Mouse (Mus musculus) kidney, adult 2 months (tissue): ENCODE results near the gene Prim1. TPM values are rescaled to one million over a fixed set of nuclear protein-coding genes. Genes with fewer than 3 reads are reported as not detected.

Experiments used
- DNase-seq: peaks from one replicate; pipeline ENCODE4 v3.0.0; 2021
- H3K27ac ChIP-seq: fragments of 200-500 bp; 2 replicates; pipeline ENCODE4 v1.5.1; 2012; ENCODE audit warnings: low read depth, low read length, control low read depth, inconsistent platforms; ENCODE audit not compliant: insufficient read depth
- H3K27me3 ChIP-seq: fragments of 200-500 bp; replicated peaks from 2 replicates; pipeline ENCODE4 v1.6.1; 2012; ENCODE audit warnings: mild to moderate bottlenecking, moderate library complexity, low read length, inconsistent platforms; ENCODE audit not compliant: control insufficient read depth, insufficient read depth
- H3K36me3 ChIP-seq: fragments of 200-500 bp; 2 replicates; pipeline ENCODE4 v1.6.1; 2012; ENCODE audit warnings: mild to moderate bottlenecking, moderate library complexity, low read length, inconsistent platforms; ENCODE audit not compliant: control insufficient read depth, insufficient read depth
- H3K4me1 ChIP-seq: fragments of 200-500 bp; 2 replicates; pipeline ENCODE4 v1.6.1; 2011; ENCODE audit warnings: low read length; ENCODE audit not compliant: control insufficient read depth, insufficient read depth
- H3K4me3 ChIP-seq: fragments of 200-500 bp; 2 replicates; pipeline ENCODE4 v1.5.1; 2011; ENCODE audit warnings: mild to moderate bottlenecking, low read depth, low read length, control low read depth; ENCODE audit not compliant: insufficient read depth
- CTCF ChIP-seq: fragments of 200-500 bp; conservative IDR thresholded peaks from 2 replicates; pipeline ENCODE4 v1.5.1; 2011; ENCODE audit warnings: low read depth, mild to moderate bottlenecking, control low read depth, low read length, moderate library complexity, mixed read lengths; ENCODE audit not compliant: insufficient read depth, insufficient read length
- POLR2A ChIP-seq: fragments of 200-500 bp; IDR thresholded peaks from one replicate; pipeline ENCODE4 v1.6.1; 2011; ENCODE audit warnings: low read depth, low read length, control low read depth
- WGBS: fragments of 180-500 bp; shearing (Covaris S2); methylation state at CpG from one replicate; pipeline ENCODE4 v1.1.7; 2018; 5-methylcytosine and 5-hydroxymethylcytosine counted together
- polyA plus RNA-seq: library from polyadenylated mRNA; depleted of rRNA; stranded (reverse); fragments of >200 nt; gene quantifications from 2 replicates; pipeline ENCODE4 v1.2.3, GENCODE M21; 2012

Gene Prim1
- polyA plus RNA-seq, 1 experiment: 3.6 TPM

GRCm38 (mm10) chr10:128037921-128038320 is 23.0 kb downstream of the Prim1 start:
- no peaks in the 10 kb centered on the region for H3K36me3 ChIP-seq
- no peak for TF ChIP-seq CTCF
- no peak for TF ChIP-seq POLR2A
- H3K27me3 ChIP-seq: no peaks in the 10 kb centered on the region
- no peak overlapping the region for H3K27ac ChIP-seq
- peaks cover 23% of the 10 kb centered on the region; the same call in 1 of the 2 replicates for H3K4me1 ChIP-seq
- WGBS: 54% methylated on average over 3 of the region's 3 CpGs
- H3K4me3 ChIP-seq: no peak overlapping the region
- DNase-seq: no peak

GRCm38 (mm10) chr10:128039167-128039566 is 24.2 kb downstream of the Prim1 start:
- WGBS: 21% methylated on average over 5 of the region's 5 CpGs
- no peak for DNase-seq
- H3K4me1 ChIP-seq: peaks cover 23% of the 10 kb centered on the region; the same call in 1 of the 2 replicates
- peaks cover 2% of the 10 kb centered on the region for H3K36me3 ChIP-seq
- TF ChIP-seq CTCF (no peak), POLR2A (no peak)
- no peaks in the 10 kb centered on the region for H3K27me3 ChIP-seq
- no peak overlapping the region for H3K27ac ChIP-seq
- no peak overlapping the region for H3K4me3 ChIP-seq

GRCm38 (mm10) chr10:128039858-128040257 is 24.9 kb downstream of the Prim1 start:
- H3K4me1 ChIP-seq: peaks cover 19% of the 10 kb centered on the region; the same call in 1 of the 2 replicates
- WGBS: 51% methylated on average over 3 of the region's 3 CpGs
- no peak overlapping the region for H3K4me3 ChIP-seq
- H3K36me3 ChIP-seq: peaks cover 2% of the 10 kb centered on the region
- H3K27ac ChIP-seq: no peak overlapping the region
- no peaks in the 10 kb centered on the region for H3K27me3 ChIP-seq
- no peak for DNase-seq
- no peak for TF ChIP-seq CTCF
- no peak for TF ChIP-seq POLR2A

- H3K4me3 ChIP-seq: no peak overlapping the region
- WGBS: 79% methylated on average over 5 of the region's 5 CpGs
- H3K27ac ChIP-seq: no peak overlapping the region
- peaks cover 18% of the 10 kb centered on the region; the same call in 1 of the 2 replicates for H3K4me1 ChIP-seq
- TF ChIP-seq CTCF: no peak
- TF ChIP-seq POLR2A: no peak
- no peaks in the 10 kb centered on the region for H3K27me3 ChIP-seq
- peaks cover 2% of the 10 kb centered on the region for H3K36me3 ChIP-seq
- no peak for DNase-seq
Observed at GRCm38 (mm10) chr10:128040293-128040692, 25.3 kb downstream of the Prim1 start.

- Histone ChIP-seq H3K36me3 (peaks cover 4% of the 10 kb centered on the region), H3K4me1 (peaks cover 18% of the 10 kb centered on the region; the same call in 1 of the 2 replicates), H3K4me3 (no peak overlapping the region), H3K27me3 (no peaks in the 10 kb centered on the region), H3K27ac (no peak overlapping the region)
- WGBS: 69% methylated on average over 4 of the region's 4 CpGs
- no peak for DNase-seq
- TF ChIP-seq CTCF (no peak), POLR2A (no peak)
Observed at GRCm38 (mm10) chr10:128041636-128042035, 26.7 kb downstream of the Prim1 start.

GRCm38 (mm10) chr10:128042466-128042865 is 27.5 kb downstream of the Prim1 start:
- H3K36me3 ChIP-seq: peaks cover 6% of the 10 kb centered on the region
- WGBS: 76% methylated on average over 3 of the region's 3 CpGs

GRCm38 (mm10) chr10:128043041-128043835 is 28.3 kb downstream of the Prim1 start:
- Histone ChIP-seq H3K27me3 (no peaks in the 10 kb centered on the region), H3K4me1 (peaks cover 10% of the 10 kb centered on the region; the same call in 1 of the 2 replicates), H3K4me3 (no peak overlapping the region), H3K36me3 (peaks cover 8% of the 10 kb centered on the region), H3K27ac (no peak overlapping the region)
- no peak for TF ChIP-seq POLR2A
- TF ChIP-seq CTCF: no peak
- WGBS: 60% methylated on average over 3 of the region's 3 CpGs
- no peak for DNase-seq

More at GRCm38 (mm10) chr10:128042466-128042865, 27.5 kb downstream of the Prim1 start:
- Histone ChIP-seq H3K27me3 (no peaks in the 10 kb centered on the region), H3K27ac (no peak overlapping the region), H3K4me1 (peaks cover 13% of the 10 kb centered on the region; the same call in 1 of the 2 replicates), H3K4me3 (no peak overlapping the region)
- no peak for DNase-seq
- no peak for TF ChIP-seq POLR2A
- no peak for TF ChIP-seq CTCF
